Mouse (Mus musculus): ENCODE measurements at regions not wholly inside any gene's neighbourhood (a gene's known extent, or its start where the extent isn't known, plus 50 kb on each side); places are given as distances from the start of the nearest gene placed in this dataset.

DNA sequence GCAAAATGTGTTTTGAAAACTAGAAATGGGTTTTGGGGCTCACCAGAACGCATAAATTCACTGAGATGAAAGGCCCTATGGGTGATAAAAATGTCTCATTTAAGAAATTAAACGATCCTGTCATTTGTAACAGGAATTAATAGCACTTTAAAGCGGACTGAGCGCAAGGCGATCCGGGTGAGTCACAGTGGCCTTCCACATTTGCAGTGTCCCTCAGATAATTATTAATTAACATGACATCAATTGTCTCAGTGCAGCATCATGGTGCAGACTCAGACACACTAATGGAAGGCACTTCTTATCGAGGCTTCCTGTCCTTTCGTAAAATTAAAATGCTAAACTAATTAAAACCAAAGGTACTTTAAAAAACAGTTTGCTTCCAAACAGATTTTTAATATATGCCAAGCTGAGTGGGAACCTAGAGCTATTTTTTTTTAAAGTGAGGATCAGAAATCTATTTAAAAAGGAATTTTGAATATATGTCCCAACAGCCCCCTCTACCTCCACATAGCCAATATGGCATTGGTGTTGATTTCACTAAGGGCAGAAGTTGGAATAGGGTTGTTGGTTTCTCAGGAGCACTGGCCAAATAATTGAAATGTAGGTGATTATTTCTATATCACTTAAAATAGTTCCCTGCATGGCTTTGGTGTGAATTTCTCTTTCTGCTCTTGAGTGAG, 262.0 kb upstream of the Id2 start:
- no peak for TF ChIP-seq GATA1 (IDR thresholded peaks at IDR 0.05; ENCODE audit: borderline replicate concordance, low read length)
- TF ChIP-seq FLI1 (IDR thresholded peaks at IDR 0.05; ENCODE audit: low read length): no peak

Data from megakaryocyte, embryonic 14.5 days (primary cell).